Mouse (Mus musculus) 3T3-L1 (cell line): Measurements from ENCODE around the gene Kcnq1.

Experiments
- DNase-seq: peaks from one replicate; pipeline ENCODE4 v3.0.0-alpha.2; 2015; ENCODE audit warnings: low read depth, low spot score

The Kcnq1 gene

GRCm38 (mm10) chr7:143136125-143136524 is 30.0 kb downstream of the Kcnq1 start:
- DNase-seq = no peak

- DNase-seq = no peak
These were observed 30.4 kb downstream of the Kcnq1 start for GRCm38 (mm10) chr7:143136561-143136960.

GRCm38 (mm10) chr7:143138789-143139188 is 32.6 kb downstream of the Kcnq1 start:
- peak; percentile 45 for DNase-seq

GRCm38 (mm10) chr7:143139932-143140331 is 33.8 kb downstream of the Kcnq1 start:
- no peak for DNase-seq

- DNase-seq = no peak
These were observed 36.5 kb downstream of the Kcnq1 start for GRCm38 (mm10) chr7:143142680-143143079.

GRCm38 (mm10) chr7:143147015-143147414 is 40.9 kb downstream of the Kcnq1 start:
- no peak for DNase-seq

- DNase-seq = peak; percentile 67
These were observed 45.0 kb downstream of the Kcnq1 start for GRCm38 (mm10) chr7:143151171-143151570.

GRCm38 (mm10) chr7:143152350-143152749 is 46.2 kb downstream of the Kcnq1 start:
- DNase-seq = peak; percentile 44

GRCm38 (mm10) chr7:143153915-143154373 is 47.8 kb downstream of the Kcnq1 start:
- peak; percentile 77 for DNase-seq

GRCm38 (mm10) chr7:143154458-143154871 is 48.3 kb downstream of the Kcnq1 start:
- DNase-seq = no peak

- DNase-seq = no peak
These were observed 49.1 kb downstream of the Kcnq1 start for GRCm38 (mm10) chr7:143155257-143155656.

GRCm38 (mm10) chr7:143158690-143159425 is 52.7 kb downstream of the Kcnq1 start:
- no peak for DNase-seq

GRCm38 (mm10) chr7:143159446-143159845 is 53.3 kb downstream of the Kcnq1 start:
- no peak for DNase-seq

- no peak for DNase-seq
These were observed 53.9 kb downstream of the Kcnq1 start for GRCm38 (mm10) chr7:143160057-143160456.

- peak; percentile 50 for DNase-seq
These were observed 55.9 kb downstream of the Kcnq1 start for GRCm38 (mm10) chr7:143162051-143162450.

GRCm38 (mm10) chr7:143164074-143164473 is 57.9 kb downstream of the Kcnq1 start:
- DNase-seq = no peak

GRCm38 (mm10) chr7:143165687-143166265 is 59.6 kb downstream of the Kcnq1 start:
- no peak for DNase-seq

- no peak for DNase-seq
These were observed 61.1 kb downstream of the Kcnq1 start for GRCm38 (mm10) chr7:143167275-143167674.

GRCm38 (mm10) chr7:143169371-143169770 is 63.2 kb downstream of the Kcnq1 start:
- no peak for DNase-seq

GRCm38 (mm10) chr7:143172914-143173547 is 66.9 kb downstream of the Kcnq1 start:
- DNase-seq = no peak

GRCm38 (mm10) chr7:143174633-143175032 is 68.5 kb downstream of the Kcnq1 start:
- no peak for DNase-seq

GRCm38 (mm10) chr7:143178831-143179230 is 72.7 kb downstream of the Kcnq1 start:
- DNase-seq = no peak

- DNase-seq = peak; percentile 71
These were observed 74.6 kb downstream of the Kcnq1 start for GRCm38 (mm10) chr7:143180761-143181160.
